Mouse (Mus musculus): ENCODE results near the gene Vav2. TPM values are rescaled to one million over a fixed set of nuclear protein-coding genes. Genes with fewer than 3 reads are reported as not detected.

The Vav2 gene
- total and polyA plus RNA-seq, 3 experiments: 3.5 to 7.2 (median 6.9) TPM

- Histone ChIP-seq H3K4me3 (ENCODE audit: low read depth, low read length) (no peak overlapping the region), H3K9me3 (replicated peaks) (no peaks in the 10 kb centered on the region), H3K27me3 (ENCODE audit: insufficient read depth, low read length) (peaks cover 10% of the 10 kb centered on the region), H3K36me3 (replicated peaks) (no peaks in the 10 kb centered on the region), H3K4me1 (ENCODE audit: insufficient read depth, low read depth, low read length) (peaks cover 6% of the 10 kb centered on the region; the same call in 1 of the 2 replicates)
- DNase-seq (ENCODE audit: low spot score): no peak
- ATAC-seq (ENCODE audit: extremely low read depth, insufficient number of reproducible peaks, low FRiP score, poor library complexity, severe bottlenecking): peak; percentile 45
- no peak for TF ChIP-seq POLR2AphosphoS5 (IDR thresholded peaks at IDR 0.05; ENCODE audit: insufficient replicate concordance, low read depth, low read length)
- TF ChIP-seq GATA2 (IDR thresholded peaks at IDR 0.05; ENCODE audit: borderline replicate concordance, low read depth, low read length): no peak
- no peak for TF ChIP-seq TAL1 (conservative IDR thresholded peaks at IDR 0.05; ENCODE audit: low read depth, low read length)
- TF ChIP-seq CTCF (IDR thresholded peaks at IDR 0.05; ENCODE audit: low read depth, low read length): no peak
- TF ChIP-seq GATA1 (IDR thresholded peaks at IDR 0.05; ENCODE audit: borderline replicate concordance, low read length): no peak
Observed at GRCm38 (mm10) chr2:27389272-27390162, 37.3 kb downstream of the Vav2 start.

- TF ChIP-seq GATA2 (IDR thresholded peaks at IDR 0.05; ENCODE audit: borderline replicate concordance, low read depth, low read length) (no peak), GATA1 (IDR thresholded peaks at IDR 0.05; ENCODE audit: borderline replicate concordance, low read length) (no peak), CTCF (IDR thresholded peaks at IDR 0.05; ENCODE audit: low read depth, low read length) (no peak), TAL1 (conservative IDR thresholded peaks at IDR 0.05; ENCODE audit: low read depth, low read length) (no peak), POLR2AphosphoS5 (IDR thresholded peaks at IDR 0.05; ENCODE audit: insufficient replicate concordance, low read depth, low read length) (no peak)
- peaks cover 6% of the 10 kb centered on the region; the same call in 1 of the 2 replicates for H3K4me1 ChIP-seq (ENCODE audit: insufficient read depth, low read depth, low read length)
- no peaks in the 10 kb centered on the region for H3K9me3 ChIP-seq (replicated peaks)
- peaks cover 10% of the 10 kb centered on the region for H3K27me3 ChIP-seq (ENCODE audit: insufficient read depth, low read length)
- no peak for DNase-seq (ENCODE audit: low spot score)
- no peak overlapping the region for H3K4me3 ChIP-seq (ENCODE audit: low read depth, low read length)
- H3K36me3 ChIP-seq (replicated peaks): no peaks in the 10 kb centered on the region
- ATAC-seq (ENCODE audit: extremely low read depth, insufficient number of reproducible peaks, low FRiP score, poor library complexity, severe bottlenecking): no peak
Observed at GRCm38 (mm10) chr2:27387209-27387608, 39.6 kb downstream of the Vav2 start.

- H3K4me1 ChIP-seq (ENCODE audit: insufficient read depth, low read depth, low read length): no peaks in the 10 kb centered on the region
- H3K36me3 ChIP-seq (replicated peaks): no peaks in the 10 kb centered on the region
- H3K9me3 ChIP-seq (replicated peaks): no peaks in the 10 kb centered on the region
- DNase-seq (ENCODE audit: low spot score) (no peak), ATAC-seq (ENCODE audit: extremely low read depth, insufficient number of reproducible peaks, low FRiP score, poor library complexity, severe bottlenecking) (no peak)
- no peak for TF ChIP-seq GATA1 (IDR thresholded peaks at IDR 0.05; ENCODE audit: borderline replicate concordance, low read length)
- no peak for TF ChIP-seq CTCF (IDR thresholded peaks at IDR 0.05; ENCODE audit: low read depth, low read length)
- TF ChIP-seq TAL1 (conservative IDR thresholded peaks at IDR 0.05; ENCODE audit: low read depth, low read length): no peak
- no peak for TF ChIP-seq POLR2AphosphoS5 (IDR thresholded peaks at IDR 0.05; ENCODE audit: insufficient replicate concordance, low read depth, low read length)
- no peak for TF ChIP-seq GATA2 (IDR thresholded peaks at IDR 0.05; ENCODE audit: borderline replicate concordance, low read depth, low read length)
- no peak overlapping the region for H3K4me3 ChIP-seq (ENCODE audit: low read depth, low read length)
- H3K27me3 ChIP-seq (ENCODE audit: insufficient read depth, low read length): no peaks in the 10 kb centered on the region; the same call in 1 of the 2 replicates
Observed at GRCm38 (mm10) chr2:27381698-27382097, 45.1 kb downstream of the Vav2 start.

GRCm38 (mm10) chr2:27381254-27381653 lies 45.6 kb downstream of the Vav2 start:
- no peak for ATAC-seq (ENCODE audit: extremely low read depth, insufficient number of reproducible peaks, low FRiP score, poor library complexity, severe bottlenecking)
- H3K4me1 ChIP-seq (ENCODE audit: insufficient read depth, low read depth, low read length): no peaks in the 10 kb centered on the region
- TF ChIP-seq POLR2AphosphoS5 (IDR thresholded peaks at IDR 0.05; ENCODE audit: insufficient replicate concordance, low read depth, low read length) (no peak), CTCF (IDR thresholded peaks at IDR 0.05; ENCODE audit: low read depth, low read length) (no peak), GATA1 (IDR thresholded peaks at IDR 0.05; ENCODE audit: borderline replicate concordance, low read length) (no peak), TAL1 (conservative IDR thresholded peaks at IDR 0.05; ENCODE audit: low read depth, low read length) (no peak)
- no peaks in the 10 kb centered on the region for H3K9me3 ChIP-seq (replicated peaks)
- H3K36me3 ChIP-seq (replicated peaks): no peaks in the 10 kb centered on the region
- no peak overlapping the region for H3K4me3 ChIP-seq (ENCODE audit: low read depth, low read length)
- DNase-seq (ENCODE audit: low spot score): no peak
- H3K27me3 ChIP-seq (ENCODE audit: insufficient read depth, low read length): no peaks in the 10 kb centered on the region

- Histone ChIP-seq H3K27me3 (ENCODE audit: insufficient read depth, low read length) (no peaks in the 10 kb centered on the region), H3K9me3 (replicated peaks) (peaks cover 3% of the 10 kb centered on the region; the same call in 1 of the 2 replicates), H3K4me1 (ENCODE audit: insufficient read depth, low read depth, low read length) (no peaks in the 10 kb centered on the region), H3K4me3 (ENCODE audit: low read depth, low read length) (no peak overlapping the region), H3K36me3 (replicated peaks) (no peaks in the 10 kb centered on the region)
- no peak for DNase-seq (ENCODE audit: low spot score)
- no peak for ATAC-seq (ENCODE audit: extremely low read depth, insufficient number of reproducible peaks, low FRiP score, poor library complexity, severe bottlenecking)
- TF ChIP-seq GATA1 (IDR thresholded peaks at IDR 0.05; ENCODE audit: borderline replicate concordance, low read length) (no peak), TAL1 (conservative IDR thresholded peaks at IDR 0.05; ENCODE audit: low read depth, low read length) (no peak)
Observed at GRCm38 (mm10) chr2:27377876-27378275, 49.0 kb downstream of the Vav2 start.

- H3K4me3 ChIP-seq (ENCODE audit: low read depth, low read length): no peak overlapping the region
- ATAC-seq (ENCODE audit: extremely low read depth, insufficient number of reproducible peaks, low FRiP score, poor library complexity, severe bottlenecking): no peak
- DNase-seq (ENCODE audit: low spot score): no peak
- H3K9me3 ChIP-seq (replicated peaks): peaks cover 3% of the 10 kb centered on the region; the same call in 1 of the 2 replicates
- no peaks in the 10 kb centered on the region for H3K36me3 ChIP-seq (replicated peaks)
- TF ChIP-seq GATA1 (IDR thresholded peaks at IDR 0.05; ENCODE audit: borderline replicate concordance, low read length): no peak
- H3K27me3 ChIP-seq (ENCODE audit: insufficient read depth, low read length): no peaks in the 10 kb centered on the region
- H3K4me1 ChIP-seq (ENCODE audit: insufficient read depth, low read depth, low read length): no peaks in the 10 kb centered on the region
Observed at GRCm38 (mm10) chr2:27377164-27377563, 49.7 kb downstream of the Vav2 start.
